Mouse (Mus musculus): ENCODE results near the gene Adgrg2. TPM values are rescaled to one million over a fixed set of nuclear protein-coding genes. Genes with fewer than 3 reads are reported as not detected.

Adgrg2 gene
- polyA plus RNA-seq, 1 experiment from 2014 or later, result 3.2 TPM

- peaks cover 4% of the 10 kb centered on the region; the same call in 1 of the 2 replicates for H3K4me1 ChIP-seq
- ATAC-seq (ENCODE audit: borderline replicate concordance, extremely low read depth, low FRiP score, low TSS enrichment), result peak; percentile 98
- peak within 1 kb of the TSS; percentile 87 for H3K27ac ChIP-seq
- H3K4me2 ChIP-seq, result peak within 1 kb of the TSS; percentile 65
- peak within 1 kb of the TSS; percentile 47 for H3K9ac ChIP-seq
- 18% methylated on average over 60 of the region's 61 CpGs for WGBS
- H3K9me3 ChIP-seq, result no peaks in the 10 kb centered on the region
- H3K27me3 ChIP-seq, result peaks cover 27% of the 10 kb centered on the region; the same call in 1 of the 2 replicates
- H3K36me3 ChIP-seq, result no peaks in the 10 kb centered on the region
- peak within 1 kb of the TSS; percentile 61 for H3K4me3 ChIP-seq
Measured at GRCm38 (mm10) chrX:160502048-160503041, 111.9 kb downstream of the Adgrg2 start, which contains the start of gene Phka2. Gene Phka2, plus strand, starts transcription at chrX:160502166.

GRCm38 (mm10) chrX:160509046-160509445 is 118.6 kb downstream of the Adgrg2 start:
- Histone ChIP-seq H3K9ac (no peak overlapping the region), H3K4me2 (no peak overlapping the region), H3K4me1 (no peaks in the 10 kb centered on the region), H3K9me3 (no peaks in the 10 kb centered on the region), H3K27me3 (0 out of 2 replicates have a peak, but pooled peaks cover 5% of the 10 kb centered on the region), H3K4me3 (no peak overlapping the region), H3K36me3 (no peaks in the 10 kb centered on the region), H3K27ac (no peak overlapping the region)
- 36% methylated on average over 1 of the region's 1 CpGs for WGBS
- ATAC-seq (ENCODE audit: borderline replicate concordance, extremely low read depth, low FRiP score, low TSS enrichment), result no peak

- no peak overlapping the region for H3K4me2 ChIP-seq
- no peak overlapping the region for H3K27ac ChIP-seq
- H3K9ac ChIP-seq, result no peak overlapping the region
- H3K27me3 ChIP-seq, result no peaks in the 10 kb centered on the region
- H3K9me3 ChIP-seq, result no peaks in the 10 kb centered on the region
- H3K36me3 ChIP-seq, result no peaks in the 10 kb centered on the region
- H3K4me3 ChIP-seq, result no peak overlapping the region
- H3K4me1 ChIP-seq, result no peaks in the 10 kb centered on the region
- ATAC-seq (ENCODE audit: borderline replicate concordance, extremely low read depth, low FRiP score, low TSS enrichment), result no peak
- 61% methylated on average over 2 of the region's 2 CpGs for WGBS
Measured at GRCm38 (mm10) chrX:160510197-160510596, 119.7 kb downstream of the Adgrg2 start.

GRCm38 (mm10) chrX:160516027-160516426 is 125.5 kb downstream of the Adgrg2 start:
- H3K27me3 ChIP-seq, result no peaks in the 10 kb centered on the region
- H3K4me2 ChIP-seq, result no peak overlapping the region
- H3K9me3 ChIP-seq, result no peaks in the 10 kb centered on the region
- H3K9ac ChIP-seq, result no peak overlapping the region
- ATAC-seq (ENCODE audit: borderline replicate concordance, extremely low read depth, low FRiP score, low TSS enrichment), result no peak
- H3K4me3 ChIP-seq, result no peak overlapping the region
- no peaks in the 10 kb centered on the region for H3K4me1 ChIP-seq
- no peaks in the 10 kb centered on the region for H3K36me3 ChIP-seq
- no peak overlapping the region for H3K27ac ChIP-seq

GRCm38 (mm10) chrX:160542772-160543171 is 152.3 kb downstream of the Adgrg2 start:
- no peaks in the 10 kb centered on the region for H3K9me3 ChIP-seq
- no peaks in the 10 kb centered on the region for H3K4me1 ChIP-seq
- no peaks in the 10 kb centered on the region for H3K36me3 ChIP-seq
- WGBS, result 59% methylated on average over 2 of the region's 2 CpGs
- no peak overlapping the region for H3K27ac ChIP-seq
- ATAC-seq (ENCODE audit: borderline replicate concordance, extremely low read depth, low FRiP score, low TSS enrichment), result no peak
- H3K9ac ChIP-seq, result no peak overlapping the region
- H3K27me3 ChIP-seq, result no peaks in the 10 kb centered on the region
- H3K4me3 ChIP-seq, result no peak overlapping the region
- no peak overlapping the region for H3K4me2 ChIP-seq

Other genes starting within 250 kb of the Adgrg2 start
- 12.9 and 13.3 TPM in 2 replicates for gene Phka2, start 111.5 kb downstream of the Adgrg2 start, polyA plus RNA-seq (2015; fragmentation: Nextera tagmentation; extraction: Ambion mirVana)

Data from lung, embryonic 15.5 days (tissue).